Comparison of ENCODE assay signal across 29 mouse cellular contexts in the genomic region with DNA sequence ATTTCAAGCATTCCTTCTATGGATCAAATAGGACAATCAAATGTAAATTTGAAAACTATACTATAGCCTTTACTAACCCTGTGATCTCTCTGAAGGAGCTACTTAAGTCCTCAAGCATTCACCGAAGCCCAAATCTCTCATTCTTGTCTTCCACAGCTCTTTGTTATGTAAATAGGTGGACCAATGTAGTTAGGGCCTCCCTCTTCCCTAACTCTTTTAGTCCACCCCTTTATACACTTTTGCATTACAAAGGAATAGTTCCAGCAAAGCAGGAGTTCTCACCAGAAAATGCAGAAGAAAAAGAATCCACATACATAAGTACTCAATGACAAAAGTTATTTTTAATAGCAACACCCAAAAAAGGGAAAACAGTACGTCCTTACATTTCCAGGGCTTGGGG. TPM values are rescaled to one million over a fixed set of nuclear protein-coding genes. Genes with fewer than 3 reads are reported as not detected.
DNase-seq lines count a peak whose midpoint lies in the region; ATAC-seq and TF ChIP-seq lines count a peak whose summit lies in the region.
"Had no signal": no experiment of that assay in that cellular context is flagged by ENCODE, and none has a peak within 500 bp of the region (broad histone marks: within the 10 kb centered on the region; RNA-seq: fewer than 3 reads in every experiment).

No protein-coding gene starts in this region.

- H3K9me3 ChIP-seq in forebrain, embryonic 14.5 days (replicated peaks; ENCODE audit: control insufficient read depth, low read length): no peaks in the 10 kb centered on the region
- H3K9me3 ChIP-seq in forebrain, embryonic 16.5 days (ENCODE audit: control insufficient read depth, low read length): no peaks in the 10 kb centered on the region
- no peaks in the 10 kb centered on the region for H3K9me3 ChIP-seq in midbrain, embryonic 12.5 days
- H3K9me3 ChIP-seq in midbrain, embryonic 10.5 days (replicated peaks): no peaks in the 10 kb centered on the region; the same call in 1 of the 2 replicates
- H3K9me3 ChIP-seq: forebrain, embryonic 15.5 days; heart, embryonic 12.5 days; heart, embryonic 15.5 days; hindbrain, embryonic 10.5 days; hindbrain, embryonic 15.5 days; intestine, embryonic 15.5 days had no signal

- H3K27me3 ChIP-seq in forebrain, embryonic 14.5 days (replicated peaks; ENCODE audit: control insufficient read depth, insufficient read depth, low read length): no peaks in the 10 kb centered on the region
- no peaks in the 10 kb centered on the region for H3K27me3 ChIP-seq in forebrain, embryonic 16.5 days (replicated peaks; ENCODE audit: control insufficient read depth, insufficient read depth, low read length)
- no peaks in the 10 kb centered on the region for H3K27me3 ChIP-seq in midbrain, embryonic 12.5 days
- H3K27me3 ChIP-seq in midbrain, embryonic 10.5 days (ENCODE audit: low read depth, poor library complexity, severe bottlenecking): no peaks in the 10 kb centered on the region
- H3K27me3 ChIP-seq: forebrain, embryonic 15.5 days; heart, embryonic 12.5 days; heart, embryonic 15.5 days; hindbrain, embryonic 15.5 days; intestine, embryonic 15.5 days had no signal

- no peak for TF ChIP-seq POLR2A in brain, embryonic 14.5 days (IDR thresholded peaks at IDR 0.05; ENCODE audit: borderline replicate concordance, extremely low read depth, insufficient read depth, insufficient read length, poor library complexity, severe bottlenecking)

- no peak overlapping the region for H3K4me2 ChIP-seq in forebrain, embryonic 14.5 days (ENCODE audit: low read length)
- no peak overlapping the region for H3K4me2 ChIP-seq in forebrain, embryonic 16.5 days (ENCODE audit: low read length)
- H3K4me2 ChIP-seq in midbrain, embryonic 12.5 days (replicated peaks): no peak overlapping the region
- H3K4me2 ChIP-seq: forebrain, embryonic 15.5 days; heart, embryonic 12.5 days; heart, embryonic 15.5 days; hindbrain, embryonic 15.5 days; intestine, embryonic 15.5 days had no signal

- intact Hi-C loops in left cerebral cortex, postnatal 4 days (cut with DNase I): no loop called here

- no peak for ATAC-seq in forebrain, embryonic 14.5 days
- no peak for ATAC-seq in forebrain, embryonic 16.5 days
- ATAC-seq in midbrain, embryonic 12.5 days (ENCODE audit: low FRiP score, low read depth): peak; percentile 71
- ATAC-seq: forebrain, embryonic 15.5 days; intestine, embryonic 15.5 days had no signal

- no peak overlapping the region for H3K9ac ChIP-seq in forebrain, embryonic 14.5 days (ENCODE audit: low read length)
- no peak overlapping the region for H3K9ac ChIP-seq in forebrain, embryonic 16.5 days (replicated peaks; ENCODE audit: low read depth, low read length)
- no peak overlapping the region for H3K9ac ChIP-seq in midbrain, embryonic 12.5 days (replicated peaks)
- H3K9ac ChIP-seq: forebrain, embryonic 15.5 days; heart, embryonic 12.5 days; heart, embryonic 15.5 days; hindbrain, embryonic 15.5 days; intestine, embryonic 15.5 days had no signal

- 2% methylated on average over 2 of the region's 2 CpGs for whole genome bisulfite sequencing in forebrain, embryonic 14.5 days
- WGBS in forebrain, embryonic 16.5 days: 13% methylated on average over 2 of the region's 2 CpGs
- WGBS in midbrain, embryonic 12.5 days: 10% methylated on average over 2 of the region's 2 CpGs
- 26% methylated on average over 2 of the region's 2 CpGs for WGBS in midbrain, embryonic 10.5 days

- H3K27ac ChIP-seq in forebrain, embryonic 14.5 days (ENCODE audit: low read depth, low read length): no peak overlapping the region
- no peak overlapping the region for H3K27ac ChIP-seq in forebrain, embryonic 16.5 days (ENCODE audit: low read length)
- no peak overlapping the region for H3K27ac ChIP-seq in midbrain, embryonic 12.5 days (replicated peaks)
- H3K27ac ChIP-seq in midbrain, embryonic 10.5 days (replicated peaks): no peak overlapping the region; the same call in 1 of the 2 replicates
- H3K27ac ChIP-seq: forebrain, embryonic 10.5 days; forebrain, embryonic 15.5 days; gastrocnemius, adult 2 months; heart, embryonic 15.5 days; hindbrain, embryonic 10.5 days; hindbrain, embryonic 15.5 days; intestine, embryonic 15.5 days had no signal

- no peaks in the 10 kb centered on the region for H3K4me1 ChIP-seq in forebrain, embryonic 14.5 days (ENCODE audit: control insufficient read depth, insufficient read depth, low read length)
- H3K4me1 ChIP-seq in forebrain, embryonic 16.5 days (replicated peaks; ENCODE audit: control insufficient read depth, insufficient read depth, low read length): no peaks in the 10 kb centered on the region
- no peaks in the 10 kb centered on the region for H3K4me1 ChIP-seq in midbrain, embryonic 12.5 days
- peaks cover 11% of the 10 kb centered on the region; the same call in 1 of the 2 replicates for H3K4me1 ChIP-seq in midbrain, embryonic 10.5 days
- H3K4me1 ChIP-seq: forebrain, embryonic 15.5 days; heart, embryonic 12.5 days; heart, embryonic 15.5 days; hindbrain, embryonic 10.5 days; hindbrain, embryonic 15.5 days; intestine, embryonic 15.5 days had no signal

- H3K36me3 ChIP-seq in forebrain, embryonic 14.5 days (ENCODE audit: control insufficient read depth, insufficient read depth, low read length): no peaks in the 10 kb centered on the region
- no peaks in the 10 kb centered on the region for H3K36me3 ChIP-seq in forebrain, embryonic 16.5 days (ENCODE audit: control insufficient read depth, insufficient read depth)
- H3K36me3 ChIP-seq in midbrain, embryonic 12.5 days: no peaks in the 10 kb centered on the region
- H3K36me3 ChIP-seq in midbrain, embryonic 10.5 days: no peaks in the 10 kb centered on the region
- H3K36me3 ChIP-seq: forebrain, embryonic 10.5 days; forebrain, embryonic 15.5 days; heart, embryonic 12.5 days; heart, embryonic 15.5 days; hindbrain, embryonic 10.5 days; hindbrain, embryonic 15.5 days; intestine, embryonic 15.5 days had no signal

- DNase-seq in embryo, embryonic 10.5 days (ENCODE audit: low spot score): peak; percentile 15
- DNase-seq in embryo, embryonic 9.5 days (ENCODE audit: extremely low spot score): no peak
- peak; percentile 2 for DNase-seq in forebrain, embryonic 14.5 days (ENCODE audit: low spot score)
- DNase-seq in midbrain, embryonic 10.5 days (ENCODE audit: low spot score): no peak
- DNase-seq in brain, embryonic 14.5 days (ENCODE audit: low read depth): peak; percentile 27
- no peak for DNase-seq in left cerebral cortex, postnatal 4 days
- DNase-seq: adrenal gland, adult 2 months; adrenal gland, postnatal 14 days; cerebellum, adult 11-12 months; cerebellum, adult 8-10 months; cerebellum, postnatal 10 days; cerebellum, postnatal 36 days; gastrocnemius, adult 2 months; gastrocnemius, postnatal 14 days; heart, adult 11 months; heart, postnatal 10 days; heart, postnatal 36 days; kidney, adult 11 months; kidney, adult 8-10 months had no signal

- H3K4me3 ChIP-seq in forebrain, embryonic 14.5 days (ENCODE audit: low read depth, low read length): no peak overlapping the region
- no peak overlapping the region for H3K4me3 ChIP-seq in forebrain, embryonic 16.5 days (replicated peaks; ENCODE audit: low read length)
- no peak overlapping the region for H3K4me3 ChIP-seq in midbrain, embryonic 12.5 days
- no peak overlapping the region for H3K4me3 ChIP-seq in midbrain, embryonic 10.5 days
- H3K4me3 ChIP-seq: forebrain, embryonic 10.5 days; forebrain, embryonic 15.5 days; gastrocnemius, adult 2 months; heart, embryonic 12.5 days; heart, embryonic 15.5 days; hindbrain, embryonic 10.5 days; hindbrain, embryonic 15.5 days; intestine, embryonic 15.5 days had no signal

- no peak for TF ChIP-seq CTCF in brain, embryonic 14.5 days (IDR thresholded peaks at IDR 0.05; ENCODE audit: borderline replicate concordance, extremely low read depth, insufficient read depth, insufficient read length)

RNA-seq across cellular contexts. Expression of a gene that starts 47.3 kb away (rescaled TPM):
- polyA plus RNA-seq in forebrain, embryonic 14.5 days (2014; fragmentation: Nextera tagmentation; extraction: Ambion mirVana): 134 and 140 TPM in 2 replicates
- 157 and 164 TPM in 2 replicates for polyA plus RNA-seq in forebrain, embryonic 16.5 days (2015; fragmentation: Nextera tagmentation; extraction: Ambion mirVana)
- polyA plus RNA-seq in midbrain, embryonic 12.5 days (2016; fragmentation: Nextera tagmentation; extraction: Ambion mirVana): 92.1 and 101 TPM in 2 replicates
- polyA plus RNA-seq in midbrain, embryonic 10.5 days (2016; fragmentation: Nextera tagmentation; extraction: Ambion mirVana): 39.7 and 56.0 TPM in 2 replicates
- 82.0 and 104 TPM in 2 replicates for polyA plus RNA-seq in brain, embryonic 14.5 days (2012; rRNA removed)
- total RNA-seq in left cerebral cortex, postnatal 4 days (2021): 100 to 1,000 TPM; 172 to 173 TPM
- total RNA-seq: MEL had no signal
- polyA plus RNA-seq: adrenal gland, adult 2 months had no signal

Comparison
In these comparisons a context has a peak if more than half of its experiments do, and no peak if none do; other contexts are left out.
1. DNase-seq: peak in embryo, embryonic 10.5 days (single experiment), forebrain, embryonic 14.5 days (single experiment) and brain, embryonic 14.5 days (single experiment); none in embryo, embryonic 9.5 days (single experiment), midbrain, embryonic 10.5 days (single experiment) and left cerebral cortex, postnatal 4 days (single experiment).